Mouse (Mus musculus): ENCODE data around the gene Dennd1a.

GRCm38 (mm10) chr2:37768903-37769302, 518.3 kb downstream of the Dennd1a start:
- TF ChIP-seq POLR2A (IDR thresholded peaks at IDR 0.05; ENCODE audit: extremely low read depth, insufficient read depth, low read length) = no peak
- no peak for TF ChIP-seq CTCF (IDR thresholded peaks at IDR 0.05; ENCODE audit: low read depth, low read length)

Measured in liver, adult 2 months (tissue).